Mouse (Mus musculus) embryo, embryonic 11 days (tissue): Measurements from ENCODE around the gene Mrpl43.
"Not testable (repeated sequence)": the region's sequence is repeated elsewhere in the genome, so short reads cannot be mapped to it uniquely, and the experiment has no call there.

Experiments
- DNase-seq: peaks from one replicate; pipeline ENCODE4 v3.0.0-alpha.2; 2015

Gene Mrpl43

DNA sequence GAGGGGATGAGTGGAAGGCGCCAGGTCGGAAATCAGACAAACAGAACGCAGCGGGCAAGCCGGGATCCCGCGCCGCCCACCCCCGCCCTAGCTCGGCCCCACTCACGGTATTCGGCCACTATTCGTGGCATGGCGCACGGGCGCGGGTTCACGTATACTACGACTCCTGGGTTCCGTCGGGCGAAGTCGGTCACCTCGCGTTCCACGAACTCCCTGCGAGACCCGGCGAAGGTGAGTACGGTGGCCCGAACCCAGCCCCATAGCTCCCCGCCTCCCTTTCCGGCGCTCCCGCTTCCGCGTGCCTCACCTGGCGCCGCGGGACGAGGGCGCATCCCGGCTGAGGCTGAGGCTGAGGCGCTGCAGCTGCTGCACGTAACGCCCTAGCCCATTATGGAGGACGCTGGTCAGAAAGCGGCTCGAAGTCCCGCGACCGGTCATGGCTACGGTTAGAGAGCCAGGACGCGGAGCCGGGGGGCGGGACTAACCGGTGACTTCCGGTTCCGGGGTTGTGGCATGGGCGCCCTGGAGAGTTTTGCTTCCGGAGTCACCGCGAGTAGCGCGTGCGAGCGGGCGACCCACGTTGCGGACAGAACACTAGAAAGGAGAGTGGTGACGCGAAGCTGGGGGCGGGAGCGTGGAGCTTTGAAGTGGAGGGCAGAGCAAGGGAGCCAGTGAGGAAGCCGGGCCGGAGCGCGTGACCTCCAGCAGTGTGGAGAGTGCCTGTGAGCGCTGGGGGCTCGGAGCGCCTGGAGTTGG is at the start of gene Mrpl43:
Gene Mrpl43, minus strand, starts transcription at position 486 of the 756 bp plus-strand sequence.
- DNase-seq = peak; percentile 96

DNA sequence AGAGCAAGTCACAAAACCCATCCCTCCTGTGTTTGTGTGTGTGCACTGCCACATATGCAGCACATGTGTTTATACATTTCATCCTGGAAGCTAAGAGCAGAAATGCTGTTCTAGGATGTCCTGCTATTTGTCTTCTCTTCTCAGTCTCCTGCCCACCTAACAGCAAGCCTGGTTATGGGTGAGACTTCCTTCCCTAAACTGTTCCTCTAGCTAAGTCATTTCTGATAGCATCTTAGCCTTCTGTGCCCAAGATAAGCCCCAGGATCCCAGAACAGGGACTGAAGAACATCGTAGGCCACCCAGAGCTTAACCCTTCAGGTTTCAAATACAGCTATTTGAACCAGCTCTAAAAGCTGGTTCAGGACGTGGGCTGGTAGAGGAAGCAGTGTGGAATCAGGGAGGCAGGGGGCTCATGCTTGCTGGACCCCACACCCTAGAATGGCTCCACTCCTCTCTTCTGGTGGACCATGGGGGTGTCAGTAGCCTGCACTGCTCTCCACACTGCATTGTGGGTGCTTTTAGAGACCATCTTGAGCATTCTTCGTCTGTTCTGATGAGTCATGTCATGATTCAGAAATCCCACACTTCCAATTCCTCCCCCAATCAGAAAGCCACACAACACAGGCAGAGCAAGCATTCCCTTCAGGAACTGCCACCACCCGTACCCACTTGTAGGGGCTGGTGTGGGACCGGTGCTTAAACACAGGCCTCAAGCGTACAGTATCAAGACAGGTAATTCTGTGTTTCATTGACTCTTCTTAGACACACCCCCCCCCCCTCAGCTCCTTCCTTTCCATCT is 48.8 kb upstream of the Mrpl43 start:
- no peak for DNase-seq

DNA sequence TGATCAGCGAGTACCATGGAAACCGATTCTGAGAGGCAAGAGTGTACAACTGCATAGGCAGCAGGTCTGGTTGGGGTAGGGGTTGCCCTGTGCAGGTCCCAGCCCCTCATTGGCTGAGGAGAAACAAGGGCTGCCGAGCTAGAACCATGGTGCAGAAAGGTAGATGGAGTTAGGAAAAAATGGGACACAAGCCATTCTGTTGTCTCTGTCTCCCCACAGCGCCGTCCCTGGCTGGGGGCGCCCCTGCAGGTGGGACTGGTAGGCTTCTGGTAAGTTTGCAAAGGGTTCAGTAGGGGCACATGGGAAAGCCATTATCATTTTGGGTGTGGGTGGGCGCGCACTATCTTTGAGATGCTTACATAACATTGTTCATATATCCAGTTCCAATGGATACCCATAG is 47.2 kb upstream of the Mrpl43 start:
- no peak for DNase-seq

DNA sequence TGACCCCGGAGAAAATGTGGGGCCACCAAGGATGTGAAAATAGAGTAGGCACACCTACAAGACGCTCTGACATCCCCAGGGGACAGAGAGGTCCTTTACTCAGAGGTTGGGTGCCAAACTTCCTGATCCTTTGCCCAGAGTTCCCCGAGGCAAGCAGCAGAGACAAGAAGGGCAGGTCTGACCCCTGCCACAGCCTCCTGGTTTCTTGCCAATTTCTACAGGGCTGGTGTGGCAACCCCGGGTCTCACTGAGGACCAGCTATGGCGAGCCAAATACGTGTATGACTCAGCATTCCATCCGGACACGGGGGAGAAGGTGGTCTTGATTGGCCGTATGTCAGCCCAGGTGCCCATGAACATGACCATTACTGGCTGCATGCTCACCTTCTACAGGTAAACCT is 43.3 kb upstream of the Mrpl43 start:
- no peak for DNase-seq

DNA sequence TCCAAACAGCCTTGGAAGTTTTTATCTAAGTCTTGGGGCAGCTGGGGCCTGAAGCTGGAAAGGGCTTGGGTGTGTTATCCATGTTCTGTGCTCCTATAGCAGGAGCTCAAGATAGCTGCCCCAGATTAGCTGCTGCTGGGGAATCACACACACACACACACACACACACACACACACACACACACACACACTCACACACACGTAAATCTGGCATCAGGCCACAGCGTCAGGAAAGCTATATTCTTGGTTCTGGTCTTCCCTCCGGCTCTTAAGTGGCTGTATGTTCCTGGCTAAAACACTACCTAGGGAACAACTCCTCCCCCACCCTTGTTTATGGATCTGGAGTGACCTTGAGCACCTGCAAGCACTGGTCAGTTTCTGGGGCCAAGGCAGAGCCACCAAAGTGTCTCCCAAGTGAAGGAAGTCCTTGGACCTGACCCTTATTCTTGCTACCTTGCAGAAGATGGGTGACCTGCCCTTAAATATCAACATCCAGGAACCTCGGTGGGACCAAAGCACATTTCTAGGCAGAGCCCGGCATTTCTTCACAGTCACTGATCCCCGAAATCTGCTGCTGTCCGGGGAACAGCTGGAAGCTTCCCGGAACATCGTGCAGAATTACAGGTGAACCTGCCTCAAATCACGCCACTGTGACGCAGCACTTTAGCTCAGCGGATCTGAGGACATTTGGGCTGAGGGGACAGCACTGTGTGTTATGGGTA is 42.6 kb upstream of the Mrpl43 start:
- DNase-seq = no peak

DNA sequence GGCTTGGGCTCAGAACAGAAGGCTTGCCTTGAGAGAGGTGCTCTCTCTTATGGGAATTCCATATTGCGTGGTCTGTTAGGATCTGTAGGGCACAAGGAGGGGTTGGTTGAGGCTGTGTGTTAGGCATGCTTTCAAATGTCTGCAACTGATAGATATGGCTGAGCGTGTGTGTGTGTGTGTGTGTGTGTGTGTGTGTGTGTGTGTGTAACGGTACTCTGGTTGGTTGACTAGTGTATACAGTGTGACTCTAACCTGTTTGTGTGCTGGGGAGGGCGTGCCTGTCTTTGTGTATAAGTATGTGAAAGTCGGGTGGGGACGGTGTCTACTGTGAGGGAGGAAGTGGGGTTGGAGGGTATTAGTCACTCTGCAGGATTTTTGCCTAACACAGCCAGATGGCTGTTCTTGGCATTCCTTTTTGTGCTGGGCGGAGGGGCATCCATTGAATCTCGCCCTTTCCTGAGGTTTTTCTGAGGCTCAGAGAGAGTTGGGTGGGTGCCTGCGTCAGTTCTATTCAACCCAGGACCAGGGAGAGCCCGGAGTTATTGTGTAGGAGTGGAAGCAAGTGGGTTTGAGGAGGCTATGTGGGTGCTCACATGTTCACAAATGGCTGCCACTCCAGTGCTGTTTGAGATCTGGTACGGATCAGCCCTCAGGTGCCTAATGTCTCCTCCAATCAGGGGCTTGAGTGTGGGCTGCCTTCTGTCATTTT is 41.8 kb upstream of the Mrpl43 start:
- no peak for DNase-seq

DNA sequence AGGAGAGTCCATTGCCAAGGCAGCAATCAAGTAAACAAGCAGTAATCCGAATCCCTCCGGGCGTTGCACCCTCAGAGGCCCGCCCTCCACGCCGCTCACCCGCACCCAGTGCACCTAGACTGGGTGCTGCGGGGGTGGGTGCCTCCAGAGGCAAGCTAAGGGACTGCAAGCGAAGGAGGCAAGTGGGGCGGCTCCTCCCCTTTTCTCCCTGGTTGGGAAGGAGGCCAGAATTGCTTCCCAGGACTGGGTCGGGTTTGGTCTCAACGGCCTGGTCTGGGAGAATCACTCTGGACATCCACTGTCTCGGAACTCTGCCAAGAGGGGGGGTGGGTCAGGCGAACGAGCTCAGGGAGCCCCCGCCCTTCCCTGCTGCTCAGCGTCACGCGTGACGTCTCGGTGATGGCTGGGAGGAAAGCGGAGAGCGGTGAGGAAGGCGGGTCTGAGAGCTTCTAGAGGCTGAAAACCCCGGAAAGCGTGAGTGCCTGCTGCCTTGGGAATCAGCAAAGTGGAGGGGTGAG is 41.2 kb upstream of the Mrpl43 start, which contains the start of gene Sfxn3:
Gene Sfxn3, plus strand, starts transcription at position 87 of the 518 bp plus-strand sequence.
- DNase-seq = peak; percentile 85

DNA sequence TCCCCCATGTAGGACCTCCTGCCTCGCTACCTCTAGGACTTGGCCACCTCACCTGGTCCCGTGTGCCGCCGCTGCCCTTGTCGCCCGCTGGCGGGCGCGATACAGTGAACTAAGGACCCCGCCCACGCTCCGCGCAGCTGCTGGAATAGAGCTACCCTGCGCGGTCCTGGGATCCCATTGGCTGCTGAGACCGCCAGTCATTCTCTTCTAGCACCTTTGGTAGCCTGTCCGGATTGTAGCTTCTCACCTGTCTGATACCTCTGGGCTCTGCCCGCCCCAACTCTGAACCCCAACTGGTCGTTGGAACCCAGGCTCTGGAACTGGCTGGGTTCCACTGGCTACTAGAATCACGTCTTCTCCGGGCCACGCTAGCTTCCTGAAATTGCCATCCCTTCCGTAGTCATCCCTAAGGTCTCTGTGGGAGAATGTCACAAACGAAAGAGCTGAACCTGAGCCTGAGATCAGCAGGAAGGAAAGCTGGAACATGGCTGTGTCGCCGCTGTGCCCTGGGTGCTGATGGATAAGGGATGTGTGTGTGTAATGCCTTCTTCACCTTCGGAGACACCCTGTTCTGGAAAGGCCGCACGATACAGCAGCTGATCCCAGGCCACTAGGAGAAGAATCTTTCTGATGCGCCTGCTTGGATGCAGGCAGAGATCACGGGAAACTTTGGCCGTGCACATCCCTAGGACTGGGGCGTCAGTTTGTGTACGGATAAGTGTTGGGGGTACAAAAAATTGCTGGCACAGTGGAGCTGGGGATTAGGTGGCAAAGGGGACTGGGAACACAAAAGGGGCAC is 40.5 kb upstream of the Mrpl43 start:
- DNase-seq = peak; percentile 84

DNA sequence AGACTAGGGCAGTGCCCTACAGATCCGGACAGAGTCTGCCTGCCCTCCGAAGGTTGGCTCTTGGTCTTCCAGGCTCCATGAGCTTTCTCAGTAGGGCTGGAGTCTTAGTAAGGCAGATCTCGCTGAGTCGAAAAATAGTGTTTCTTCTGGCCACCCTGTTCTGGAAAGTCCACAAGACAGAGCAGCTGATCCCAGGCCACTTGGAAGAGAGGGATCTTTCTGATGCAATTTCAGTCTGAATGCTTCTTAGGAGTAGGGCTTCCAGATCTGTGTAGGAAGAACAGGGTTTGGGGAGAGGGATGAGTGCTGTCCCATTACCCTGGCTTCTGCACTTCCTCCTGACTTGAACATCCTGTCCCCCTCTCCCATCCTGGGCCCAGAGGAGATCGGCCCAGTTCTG is 39.4 kb upstream of the Mrpl43 start, which contains the start of gene Pdzd7:
Gene Pdzd7, minus strand, starts transcription at position 67 of the 400 bp plus-strand sequence.
- DNase-seq = no peak

DNA sequence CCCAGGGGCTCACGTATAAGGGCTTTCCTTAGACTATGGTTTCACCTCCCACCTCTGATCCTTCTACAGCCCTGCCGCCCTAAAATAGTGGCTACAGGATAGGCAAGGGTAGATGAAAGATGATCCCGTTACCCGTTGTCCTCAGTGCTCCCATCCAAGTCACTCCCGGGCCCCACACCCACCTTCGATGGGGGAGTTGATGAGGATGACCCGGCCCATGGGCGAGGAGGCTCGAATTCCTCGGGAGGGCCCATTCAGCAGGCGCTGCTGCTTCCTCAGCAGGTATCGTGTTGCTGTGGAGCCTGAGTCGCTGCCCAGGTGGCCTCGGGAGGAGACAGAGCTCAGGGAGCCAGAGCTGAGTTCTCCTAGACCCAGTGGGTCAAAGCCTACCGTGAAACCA is 39.0 kb upstream of the Mrpl43 start:
- no peak for DNase-seq

DNA sequence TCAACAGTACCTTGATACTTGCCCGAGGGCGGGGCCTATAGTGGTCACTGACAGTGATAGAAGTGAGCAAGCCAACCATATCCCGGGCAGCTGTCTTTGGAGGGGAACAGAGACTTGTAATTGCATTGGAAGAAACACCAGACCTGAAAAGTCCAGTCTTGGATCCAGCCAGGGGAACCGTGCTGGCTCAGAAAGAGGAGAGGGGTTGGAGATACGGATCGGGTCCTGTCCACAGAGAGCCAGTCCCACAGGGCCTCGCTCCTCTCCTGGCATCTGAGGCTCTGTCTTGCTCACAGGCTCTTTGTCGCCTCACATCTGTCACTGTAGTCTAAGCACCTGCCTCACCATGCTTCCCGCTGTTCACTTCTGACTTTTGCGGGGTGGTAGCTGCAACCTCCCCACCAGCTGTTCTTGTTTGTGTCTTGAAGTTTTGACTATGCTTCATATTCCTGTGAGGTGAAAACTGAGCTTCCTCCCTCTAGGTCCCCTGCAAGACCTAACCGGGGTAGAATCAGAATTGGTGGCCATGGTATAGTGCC is 38.2 kb upstream of the Mrpl43 start:
- DNase-seq = no peak

DNA sequence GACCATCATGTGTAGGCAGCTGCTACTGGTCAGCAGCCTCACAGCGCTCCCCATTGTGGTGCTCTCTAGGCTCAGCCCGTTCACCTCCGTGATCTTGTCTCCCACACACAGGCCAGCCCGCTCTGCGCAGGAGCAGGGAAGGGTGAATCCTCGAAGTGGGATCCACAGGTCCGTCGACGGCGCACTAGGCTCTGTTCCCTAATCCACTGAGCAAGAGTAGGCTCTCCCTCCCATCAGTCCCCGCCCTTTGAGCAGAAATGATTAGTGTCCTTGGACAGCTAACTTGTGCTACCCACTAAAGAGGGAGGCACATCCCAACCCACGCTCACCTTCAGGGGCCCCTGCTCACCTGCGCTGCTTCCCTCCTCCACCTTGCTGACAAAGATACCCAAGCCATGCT is 34.0 kb upstream of the Mrpl43 start:
- DNase-seq = no peak

DNA sequence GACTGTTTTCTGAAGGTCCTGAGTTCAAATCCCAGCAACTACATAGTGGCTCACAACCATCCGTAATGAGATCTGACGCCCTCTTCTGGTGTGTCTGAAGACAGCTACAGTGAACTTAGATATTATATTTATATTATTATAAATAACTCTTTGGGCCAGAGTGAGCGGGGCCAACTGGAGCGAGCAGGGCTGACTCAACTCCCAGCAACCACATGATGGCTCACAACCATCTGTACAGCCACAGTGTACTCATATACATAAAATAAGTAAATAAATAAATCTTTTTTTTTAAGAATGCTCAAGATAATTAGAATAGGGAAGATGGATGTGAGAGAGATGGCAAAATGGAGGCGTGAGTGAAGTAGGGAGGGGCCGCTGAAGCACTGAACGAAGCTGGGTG is 32.0 kb upstream of the Mrpl43 start:
- DNase-seq = not testable (repeated sequence)

DNA sequence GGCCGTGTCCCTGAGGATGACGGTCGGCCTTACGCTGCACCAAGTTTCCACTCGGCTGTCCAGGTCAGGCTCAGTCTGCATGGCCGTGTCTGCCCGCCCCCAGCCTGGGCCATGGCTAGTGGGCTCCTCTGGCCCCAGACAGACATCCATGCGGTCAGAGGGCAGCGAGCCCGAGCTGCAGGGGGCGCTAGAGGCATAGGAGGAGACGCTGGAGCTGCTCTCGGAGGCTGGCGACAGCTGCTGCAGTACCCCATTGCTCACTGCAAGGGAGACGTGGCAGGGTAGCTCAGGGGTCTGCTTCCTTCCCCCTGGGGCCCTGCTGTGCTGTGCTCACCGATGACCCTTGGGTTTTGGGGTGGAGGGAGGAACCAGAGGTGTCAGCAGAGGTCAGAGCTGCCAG is 30.6 kb upstream of the Mrpl43 start:
- peak; percentile 63 for DNase-seq

DNA sequence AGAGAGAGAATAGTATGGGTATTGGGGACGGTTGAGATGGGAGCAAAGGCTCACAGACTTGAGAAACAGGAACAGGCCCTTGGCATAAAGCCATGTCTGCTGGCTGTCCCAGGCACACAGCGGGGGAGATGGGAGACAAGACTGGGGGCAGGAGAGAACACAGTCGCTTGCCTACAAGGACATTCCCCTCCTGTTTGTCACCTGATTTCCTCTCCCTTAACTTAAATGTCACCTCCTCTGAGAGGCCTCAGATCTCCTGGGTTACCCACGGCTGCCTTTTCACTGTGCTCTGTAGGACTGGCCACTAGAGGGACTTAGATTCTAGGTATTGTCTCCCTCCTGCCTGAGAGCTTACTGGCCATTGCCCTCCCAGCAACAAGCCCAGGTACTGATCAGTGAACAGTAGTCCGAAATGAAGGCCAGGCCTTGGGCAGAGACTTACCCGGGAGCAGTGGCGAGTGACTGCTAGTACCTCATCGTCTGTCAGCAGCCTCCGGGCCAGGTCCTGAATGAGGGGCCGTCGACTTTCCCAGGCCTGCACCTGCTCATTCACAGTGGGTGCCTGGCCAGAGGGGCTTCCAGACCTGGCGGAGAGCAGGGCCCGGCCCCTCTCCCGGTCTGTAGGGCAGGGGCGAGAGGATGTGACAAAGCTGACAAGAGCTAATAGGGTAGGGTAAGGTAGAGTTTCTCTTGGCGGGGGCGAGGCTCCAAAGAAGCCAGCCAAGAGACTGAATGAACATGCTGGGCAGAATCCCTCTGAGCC is 26.5 kb upstream of the Mrpl43 start:
- DNase-seq = peak; percentile 53

DNA sequence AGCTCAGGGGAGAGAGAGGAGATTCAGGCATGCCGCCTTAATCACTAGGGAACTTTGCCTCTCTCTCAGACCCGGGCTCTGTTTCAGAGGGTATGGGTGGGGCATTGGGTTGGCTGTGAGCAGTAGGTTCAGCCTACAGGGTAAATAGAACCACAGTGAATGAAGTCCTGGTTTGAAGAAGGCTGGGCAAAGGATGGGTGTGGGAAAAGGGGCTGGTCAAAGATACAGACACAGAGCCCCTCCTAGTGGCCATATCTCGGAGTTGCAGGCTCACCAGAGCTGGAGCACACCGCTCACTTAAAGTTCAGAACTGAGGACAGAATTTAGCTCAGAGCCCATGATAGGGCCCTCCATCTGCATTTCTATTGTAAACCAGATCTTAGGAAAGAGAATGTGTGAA is 25.5 kb upstream of the Mrpl43 start:
- peak; percentile 85 for DNase-seq

DNA sequence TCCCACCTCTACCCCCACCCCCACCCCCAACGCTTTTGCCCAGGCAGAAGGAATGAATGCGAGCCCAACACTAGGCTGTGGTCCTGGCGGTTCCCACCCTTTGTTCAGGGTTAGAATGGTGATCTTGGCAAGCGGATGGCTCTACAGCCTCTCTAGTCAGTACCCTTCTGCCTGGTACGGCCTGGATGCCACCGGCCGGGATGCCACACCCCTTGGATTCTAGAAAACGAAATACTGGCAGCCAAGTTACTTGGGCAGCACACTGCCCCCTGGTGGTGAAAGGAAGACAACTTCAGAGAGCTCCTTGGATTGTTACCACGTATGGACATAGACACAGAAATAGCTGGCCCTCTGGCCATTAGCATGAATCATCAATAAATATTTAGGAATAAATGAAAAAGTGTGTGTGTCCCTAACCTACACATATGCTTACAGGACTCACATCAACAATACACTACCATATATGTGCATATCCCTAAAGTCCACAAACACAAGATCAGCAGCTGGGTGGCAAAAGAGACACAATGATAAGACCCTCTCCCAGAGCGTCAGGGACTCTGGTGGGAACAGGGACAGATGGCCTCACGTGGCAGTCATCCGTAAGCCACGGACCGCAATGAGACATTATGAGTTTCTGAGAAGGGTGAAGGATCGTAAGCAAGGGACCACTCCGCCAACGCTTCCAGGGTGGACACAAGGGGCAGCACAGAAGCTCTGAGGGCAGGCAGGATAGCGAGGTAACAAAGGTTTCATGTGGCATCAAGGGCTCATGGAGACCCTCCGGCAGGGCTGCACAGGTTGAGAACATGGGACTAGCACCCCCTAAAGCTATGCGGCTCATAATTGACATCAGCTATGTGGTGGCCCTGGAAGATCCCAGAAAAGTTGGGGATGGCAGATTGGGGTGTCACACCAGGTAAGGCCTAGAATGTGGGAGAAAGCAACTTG is 24.8 kb upstream of the Mrpl43 start:
- peak; percentile 94 for DNase-seq

DNA sequence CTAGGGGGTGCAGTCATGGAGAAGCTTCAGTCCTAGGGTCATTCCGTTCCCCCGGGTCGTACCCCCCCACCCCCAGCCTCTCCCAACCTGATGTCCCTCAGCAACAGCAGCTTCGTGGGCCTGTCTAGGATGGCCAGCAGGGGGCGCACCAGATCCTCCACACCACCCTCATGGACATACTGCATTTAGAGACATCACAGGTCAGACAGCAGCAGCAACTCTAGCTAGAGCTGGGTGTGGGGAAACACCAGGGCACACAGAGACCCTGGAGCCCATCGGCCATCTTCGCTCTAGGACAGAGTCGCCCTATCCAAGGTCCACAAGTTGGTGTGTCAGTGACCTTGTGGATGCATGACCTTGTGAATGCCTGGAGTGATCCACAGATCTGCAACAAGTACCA is 23.9 kb upstream of the Mrpl43 start:
- peak; percentile 55 for DNase-seq

DNA sequence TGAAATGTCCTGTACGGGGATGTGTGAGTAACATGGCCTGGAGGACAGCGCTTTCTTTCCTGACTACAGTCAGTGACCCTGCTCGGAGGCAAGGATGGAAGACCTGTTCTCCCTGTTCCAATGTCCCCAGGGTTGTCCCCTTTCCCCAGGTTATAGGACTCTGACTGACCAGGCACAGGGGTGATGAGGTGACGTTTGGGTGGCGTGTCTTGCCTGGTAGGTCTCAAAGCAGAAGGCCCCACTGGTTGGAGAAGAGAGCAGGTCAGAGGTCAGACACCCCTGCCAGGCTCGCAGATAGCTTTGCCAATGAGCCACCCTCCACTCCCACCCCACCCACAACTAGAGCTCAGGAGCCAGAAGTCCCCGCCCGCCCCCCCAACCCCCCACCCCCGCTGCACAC is 23.3 kb upstream of the Mrpl43 start:
- no peak for DNase-seq
